Mouse (Mus musculus) right cerebral cortex, postnatal 14 days (tissue): ENCODE measurements around the gene Psmd5.

ENCODE experiments used
- DNase-seq: peaks from one replicate; pipeline ENCODE4 v3.0.0; 2022

Gene Psmd5

DNA sequence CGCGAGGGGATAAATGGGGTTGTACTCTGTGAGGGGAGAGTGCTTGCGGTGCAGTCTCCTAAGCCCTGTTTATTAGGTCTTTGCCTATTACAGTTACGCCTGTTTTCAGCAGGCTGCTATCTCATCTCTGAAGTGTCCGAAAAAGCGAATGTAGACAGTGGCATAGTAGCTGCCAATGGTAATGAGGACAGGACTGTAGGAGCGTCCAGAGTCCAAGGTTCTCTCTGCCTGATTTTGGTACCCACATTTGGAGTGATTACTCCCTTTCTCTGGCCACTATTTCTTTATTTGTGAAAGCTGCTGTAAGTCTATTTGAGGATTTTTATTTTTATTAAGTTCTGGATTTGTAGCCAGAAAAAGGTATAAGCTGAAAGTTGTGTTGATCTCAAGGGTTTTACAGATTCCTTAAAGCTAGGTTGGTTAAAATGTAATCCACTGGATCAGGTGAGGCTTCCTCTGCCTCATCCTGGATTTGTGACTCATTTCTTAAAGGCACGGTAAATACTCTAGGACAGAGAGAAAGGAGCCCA is at the start of gene Psmd5:
Gene Psmd5, minus strand, starts transcription at position 153 of the 530 bp plus-strand sequence.
- DNase-seq: no peak

DNA sequence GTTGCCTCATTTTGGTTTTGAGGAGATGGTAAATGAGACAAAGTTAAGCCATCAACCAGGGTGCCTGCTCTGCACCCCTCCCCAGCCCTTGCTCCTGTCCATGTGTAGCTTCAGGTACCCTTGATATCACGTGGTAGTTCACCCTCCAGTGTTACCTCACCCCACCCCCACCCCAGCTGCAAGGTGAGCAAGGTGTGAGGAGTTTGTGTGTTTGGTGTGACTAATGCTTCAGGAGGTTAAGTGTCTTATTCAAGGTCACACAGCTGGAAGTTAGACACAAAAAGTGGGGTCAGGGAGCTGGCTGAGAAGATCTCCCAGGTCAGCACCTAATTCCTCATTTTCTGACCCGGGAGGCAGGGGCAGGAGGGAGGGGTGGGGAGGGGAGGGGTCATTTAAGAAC is 48.0 kb upstream of the Psmd5 start:
- DNase-seq: no peak

DNA sequence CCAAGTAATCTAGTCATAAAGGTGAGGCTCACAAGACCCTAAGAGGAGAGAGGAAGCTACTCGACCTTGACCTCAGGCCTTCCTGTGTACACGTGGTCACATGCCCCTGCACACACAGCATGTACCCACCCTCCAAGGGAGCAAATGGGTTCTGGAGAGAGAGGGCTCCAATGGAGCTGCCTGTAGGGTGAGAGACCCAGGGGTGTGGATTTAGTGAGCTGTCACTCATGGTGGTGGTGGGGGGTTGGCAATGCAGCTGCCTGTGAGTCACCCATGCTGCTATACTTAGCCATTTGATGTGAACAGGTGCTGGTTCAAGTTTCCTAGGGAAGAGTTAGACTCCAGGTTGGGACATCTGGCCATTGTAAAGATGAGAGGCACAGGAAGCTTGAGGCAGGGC is 45.4 kb upstream of the Psmd5 start:
- no peak for DNase-seq

DNA sequence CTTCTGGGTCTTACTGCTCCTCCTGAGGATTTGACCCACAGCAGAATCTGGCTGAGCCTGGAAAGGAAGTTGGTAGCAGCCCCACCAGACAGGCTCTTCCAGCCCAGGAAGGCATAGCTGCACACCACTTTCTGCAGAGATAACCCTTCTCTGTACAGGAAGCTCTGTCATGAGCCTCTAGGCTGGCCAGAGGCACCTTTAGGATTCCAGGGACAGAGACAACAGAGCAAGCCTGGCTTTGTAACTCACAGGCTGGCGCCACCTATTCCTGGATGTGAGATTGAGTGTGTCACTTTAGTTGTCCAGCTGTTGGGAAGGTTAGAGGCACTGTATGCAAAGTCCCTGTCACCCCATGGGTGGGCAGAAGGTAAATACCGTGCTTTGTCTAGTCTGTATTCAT is 40.3 kb upstream of the Psmd5 start:
- no peak for DNase-seq

GRCm38 (mm10) chr2:34914823-34915082 is 40.0 kb upstream of the Psmd5 start:
- DNase-seq: no peak

- peak; percentile 41 for DNase-seq
Observed at GRCm38 (mm10) chr2:34914069-34914822, 39.5 kb upstream of the Psmd5 start.

GRCm38 (mm10) chr2:34913218-34914068 is 38.7 kb upstream of the Psmd5 start, which contains the start of gene Phf19:
Gene Phf19, minus strand, starts transcription at chr2:34914026.
- DNase-seq: no peak

DNA sequence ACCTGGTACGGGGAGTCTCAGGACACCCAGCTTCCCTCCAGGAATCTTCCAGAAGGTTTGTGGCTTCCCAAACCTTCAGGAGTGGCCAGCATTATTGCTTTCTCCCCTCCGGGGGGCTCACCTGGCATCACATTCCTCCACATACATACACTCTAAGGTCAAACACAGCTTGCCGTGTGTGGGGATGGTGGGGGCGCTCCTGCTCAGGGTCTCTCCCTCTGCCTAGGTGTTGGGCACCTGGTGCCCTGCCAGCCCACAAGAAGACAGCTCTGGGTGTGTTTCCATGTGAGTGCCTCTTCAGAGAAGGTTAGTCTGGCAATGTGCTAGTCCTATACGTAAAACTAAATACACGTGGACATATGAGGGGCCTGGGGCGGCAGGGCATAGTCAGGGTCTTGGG is 37.8 kb upstream of the Psmd5 start:
- DNase-seq: no peak

- DNase-seq: no peak
Observed at GRCm38 (mm10) chr2:34911871-34912270, 37.1 kb upstream of the Psmd5 start.

GRCm38 (mm10) chr2:34909719-34910118 is 35.0 kb upstream of the Psmd5 start:
- no peak for DNase-seq

- DNase-seq: peak; percentile 38
Observed at GRCm38 (mm10) chr2:34906861-34907604, 32.3 kb upstream of the Psmd5 start.

DNA sequence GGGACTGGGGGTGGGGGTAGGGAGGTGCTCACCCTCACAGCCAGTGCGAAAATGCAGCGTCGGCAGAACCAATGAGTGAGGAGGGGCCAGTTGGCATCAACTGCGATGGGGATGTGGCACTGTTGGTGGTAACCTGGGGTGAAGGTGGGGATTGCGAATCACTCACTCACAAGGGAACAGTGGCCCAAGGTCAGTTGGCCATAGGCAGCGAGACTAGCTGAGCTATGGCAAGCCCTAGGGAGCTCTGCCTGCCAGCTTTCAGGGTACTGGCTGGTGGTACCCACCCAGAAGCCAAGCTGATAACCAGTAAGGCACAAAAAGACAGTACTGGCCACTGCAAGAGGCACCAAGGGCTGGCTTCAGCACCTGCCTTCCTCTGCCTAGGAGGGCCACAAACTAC is 31.7 kb upstream of the Psmd5 start:
- no peak for DNase-seq

- peak; percentile 97 for DNase-seq
Observed at GRCm38 (mm10) chr2:34904849-34905542, 30.2 kb upstream of the Psmd5 start.

GRCm38 (mm10) chr2:34903652-34904405 is 29.1 kb upstream of the Psmd5 start:
- no peak for DNase-seq

GRCm38 (mm10) chr2:34903191-34903590 is 28.4 kb upstream of the Psmd5 start:
- DNase-seq: no peak

DNA sequence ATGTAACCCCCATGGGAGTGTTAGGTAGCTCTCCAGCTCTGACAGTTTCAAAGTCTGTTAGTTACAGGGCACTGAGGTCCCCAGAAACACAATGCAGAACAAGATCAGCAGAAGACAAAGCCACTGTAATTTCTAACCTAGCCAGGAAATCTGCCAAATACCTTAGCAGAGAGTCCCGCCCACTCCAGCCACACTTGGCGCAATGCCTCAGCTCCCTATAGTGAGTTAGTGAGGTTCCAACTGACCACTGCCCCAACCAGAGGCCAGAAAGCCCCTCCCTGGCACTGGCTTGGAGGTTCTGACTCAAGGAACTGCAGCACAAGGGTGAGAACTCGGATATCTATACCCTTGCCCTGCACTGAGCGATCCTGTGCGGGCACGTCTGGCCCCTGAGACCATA is 28.0 kb upstream of the Psmd5 start:
- DNase-seq: no peak

DNA sequence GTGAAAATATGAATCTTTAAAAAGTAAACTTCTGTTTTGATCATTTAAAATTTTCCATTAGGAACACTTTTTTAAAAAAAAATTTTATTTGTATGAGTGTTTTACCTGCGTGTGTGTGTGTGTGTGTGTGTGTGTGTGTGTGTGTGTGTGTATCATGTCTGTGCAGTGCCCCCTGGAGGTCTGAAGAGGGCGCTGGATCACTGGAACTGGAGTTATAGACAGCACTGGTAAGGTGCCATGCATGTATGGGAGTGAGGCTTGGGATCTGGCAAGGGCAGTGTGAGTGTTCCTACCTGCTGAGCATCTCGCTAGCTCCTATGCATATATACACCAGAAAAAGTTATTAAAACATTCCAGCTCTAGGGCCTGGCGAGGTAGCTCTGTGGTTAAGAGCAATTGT is 27.0 kb upstream of the Psmd5 start:
- DNase-seq: no peak

GRCm38 (mm10) chr2:34900412-34900811 is 25.6 kb upstream of the Psmd5 start:
- no peak for DNase-seq

GRCm38 (mm10) chr2:34899682-34900081 is 24.9 kb upstream of the Psmd5 start:
- DNase-seq: no peak

DNA sequence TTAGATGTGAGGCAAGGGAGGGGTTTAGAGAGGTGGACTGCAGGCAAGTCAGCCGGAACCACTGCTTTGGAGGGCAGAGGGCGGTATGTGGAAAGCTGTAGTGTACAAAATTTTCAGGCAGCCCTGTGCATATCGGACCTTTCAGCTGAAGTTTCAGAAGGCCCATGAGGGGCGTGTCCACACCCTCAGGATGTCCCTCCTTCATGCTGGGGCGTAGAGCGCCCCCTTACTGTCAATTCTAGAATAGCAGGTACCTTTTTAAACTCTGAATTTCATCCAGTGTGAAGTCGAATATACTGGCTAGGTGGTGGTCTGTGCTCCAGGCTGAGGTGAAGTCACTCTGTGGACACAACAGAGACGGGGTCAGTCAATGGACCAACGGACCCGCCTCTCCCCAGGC is 23.1 kb upstream of the Psmd5 start:
- no peak for DNase-seq

- DNase-seq: no peak
Observed at GRCm38 (mm10) chr2:34896821-34897460, 22.2 kb upstream of the Psmd5 start.
